Mouse (Mus musculus) kidney, adult 2 months (tissue): ENCODE measurements at regions not wholly inside any gene's neighbourhood (a gene's known extent, or its start where the extent isn't known, plus 50 kb on each side); places are given as distances from the start of the nearest gene placed in this dataset.

Experiments
- CTCF ChIP-seq: fragments of 200-500 bp; conservative IDR thresholded peaks from 2 replicates; pipeline ENCODE4 v1.5.1; 2011; ENCODE audit warnings: low read depth, mild to moderate bottlenecking, control low read depth, low read length, moderate library complexity, mixed read lengths; ENCODE audit not compliant: insufficient read depth, insufficient read length
- POLR2A ChIP-seq: fragments of 200-500 bp; IDR thresholded peaks from one replicate; pipeline ENCODE4 v1.6.1; 2011; ENCODE audit warnings: low read depth, low read length, control low read depth

- no peak for TF ChIP-seq POLR2A
- TF ChIP-seq CTCF = no peak
Measured at GRCm38 (mm10) chr8:116111168-116111567, 393.6 kb upstream of the Dynlrb2 start.
